Mouse (Mus musculus) embryo, embryonic 11.5 days (tissue): ENCODE data around the gene Grm5.
A peak's percentile ranks its signal among the peaks of the same experiment; 100 is the strongest.

Experiments used
- DNase-seq: peaks from one replicate; pipeline ENCODE4 v3.0.0-alpha.2; 2012; ENCODE audit warnings: low read depth, low spot score

The Grm5 gene

GRCm38 (mm10) chr7:87846082-87846481, 262.1 kb downstream of the Grm5 start:
- no peak for DNase-seq

GRCm38 (mm10) chr7:87925956-87926355, 342.0 kb downstream of the Grm5 start:
- no peak for DNase-seq

GRCm38 (mm10) chr7:87937415-87937814, 353.4 kb downstream of the Grm5 start:
- DNase-seq, result no peak

- no peak for DNase-seq
Observed at GRCm38 (mm10) chr7:87938265-87938664, 354.3 kb downstream of the Grm5 start.

GRCm38 (mm10) chr7:87950205-87950604, 366.2 kb downstream of the Grm5 start:
- no peak for DNase-seq

GRCm38 (mm10) chr7:87973216-87973615, 389.2 kb downstream of the Grm5 start:
- no peak for DNase-seq

GRCm38 (mm10) chr7:87975041-87975440, 391.1 kb downstream of the Grm5 start:
- DNase-seq, result no peak

GRCm38 (mm10) chr7:87983494-87983893, 399.5 kb downstream of the Grm5 start:
- no peak for DNase-seq

GRCm38 (mm10) chr7:88014451-88014850, 430.5 kb downstream of the Grm5 start:
- no peak for DNase-seq

- DNase-seq, result no peak
Observed at GRCm38 (mm10) chr7:88027411-88028132, 443.6 kb downstream of the Grm5 start.

- no peak for DNase-seq
Observed at GRCm38 (mm10) chr7:88047366-88047765, 463.4 kb downstream of the Grm5 start.

- DNase-seq, result no peak
Observed at GRCm38 (mm10) chr7:88054224-88054938, 470.4 kb downstream of the Grm5 start.

GRCm38 (mm10) chr7:88056438-88056837, 472.5 kb downstream of the Grm5 start:
- no peak for DNase-seq

- DNase-seq, result no peak
Observed at GRCm38 (mm10) chr7:88091115-88091514, 507.1 kb downstream of the Grm5 start.

- no peak for DNase-seq
Observed at GRCm38 (mm10) chr7:88096536-88097107, 512.7 kb downstream of the Grm5 start.

GRCm38 (mm10) chr7:88097715-88098114, 513.7 kb downstream of the Grm5 start:
- DNase-seq, result peak; percentile 30

GRCm38 (mm10) chr7:88116724-88117409, 532.9 kb downstream of the Grm5 start:
- DNase-seq, result no peak

- DNase-seq, result no peak
Observed at GRCm38 (mm10) chr7:88128080-88128848, 544.3 kb downstream of the Grm5 start.

GRCm38 (mm10) chr7:88129536-88130487, 545.8 kb downstream of the Grm5 start:
- peak; percentile 7 for DNase-seq

GRCm38 (mm10) chr7:88130488-88130849, 546.5 kb downstream of the Grm5 start:
- DNase-seq, result no peak
